Mouse (Mus musculus): ENCODE data around the gene Fndc11.

Gene Fndc11

GRCm38 (mm10) chr2:181220361-181220760 is 548 bp downstream of the Fndc11 start:
- DNase-seq (ENCODE audit: low spot score) = no peak

GRCm38 (mm10) chr2:181224994-181225393 is 5.2 kb downstream of the Fndc11 start:
- DNase-seq (ENCODE audit: low spot score) = no peak

GRCm38 (mm10) chr2:181227122-181227521 is 7.3 kb downstream of the Fndc11 start:
- DNase-seq (ENCODE audit: low spot score) = no peak

GRCm38 (mm10) chr2:181228335-181228734 is 8.5 kb downstream of the Fndc11 start:
- DNase-seq (ENCODE audit: low spot score) = no peak

GRCm38 (mm10) chr2:181231171-181231570 is 11.4 kb downstream of the Fndc11 start:
- no peak for DNase-seq (ENCODE audit: low spot score)

- DNase-seq (ENCODE audit: low spot score) = no peak
Measured at GRCm38 (mm10) chr2:181233443-181233842, 13.6 kb downstream of the Fndc11 start.

GRCm38 (mm10) chr2:181234680-181235079 is 14.9 kb downstream of the Fndc11 start:
- DNase-seq (ENCODE audit: low spot score) = no peak

GRCm38 (mm10) chr2:181235681-181236566 is 16.1 kb downstream of the Fndc11 start:
- DNase-seq (ENCODE audit: low spot score) = no peak

GRCm38 (mm10) chr2:181237251-181238014 is 17.6 kb downstream of the Fndc11 start:
- DNase-seq (ENCODE audit: low spot score) = no peak

- DNase-seq (ENCODE audit: low spot score) = no peak
Measured at GRCm38 (mm10) chr2:181238091-181238610, 18.3 kb downstream of the Fndc11 start.

- no peak for DNase-seq (ENCODE audit: low spot score)
Measured at GRCm38 (mm10) chr2:181238861-181239260, 19.0 kb downstream of the Fndc11 start.

GRCm38 (mm10) chr2:181239261-181239660 is 19.4 kb downstream of the Fndc11 start:
- no peak for DNase-seq (ENCODE audit: low spot score)

GRCm38 (mm10) chr2:181240806-181241440 is 21.1 kb downstream of the Fndc11 start:
- DNase-seq (ENCODE audit: low spot score) = no peak

- peak; percentile 72 for DNase-seq (ENCODE audit: low spot score)
Measured at GRCm38 (mm10) chr2:181241602-181242313, 21.9 kb downstream of the Fndc11 start, which contains the start of gene Helz2. Gene Helz2 (minus strand): TSS chr2:181242027.

- DNase-seq (ENCODE audit: low spot score) = no peak
Measured at GRCm38 (mm10) chr2:181242314-181242665, 22.5 kb downstream of the Fndc11 start.

- no peak for DNase-seq (ENCODE audit: low spot score)
Measured at GRCm38 (mm10) chr2:181243706-181244394, 24.0 kb downstream of the Fndc11 start.

GRCm38 (mm10) chr2:181245031-181245430 is 25.2 kb downstream of the Fndc11 start:
- DNase-seq (ENCODE audit: low spot score) = no peak

- no peak for DNase-seq (ENCODE audit: low spot score)
Measured at GRCm38 (mm10) chr2:181249217-181249616, 29.4 kb downstream of the Fndc11 start.

- no peak for DNase-seq (ENCODE audit: low spot score)
Measured at GRCm38 (mm10) chr2:181251841-181252240, 32.0 kb downstream of the Fndc11 start.

GRCm38 (mm10) chr2:181253248-181253647 is 33.4 kb downstream of the Fndc11 start:
- no peak for DNase-seq (ENCODE audit: low spot score)

GRCm38 (mm10) chr2:181266839-181267238 is 47.0 kb downstream of the Fndc11 start:
- no peak for DNase-seq (ENCODE audit: low spot score)

Data from T-cell, adult 2 months (primary cell).